Mouse (Mus musculus) thymus, postnatal 25 days (tissue): ENCODE data around the gene Ptrhd1.

Experiments used
- DNase-seq: peaks from one replicate; pipeline ENCODE4 v3.0.0; 2022

Ptrhd1 gene

DNA sequence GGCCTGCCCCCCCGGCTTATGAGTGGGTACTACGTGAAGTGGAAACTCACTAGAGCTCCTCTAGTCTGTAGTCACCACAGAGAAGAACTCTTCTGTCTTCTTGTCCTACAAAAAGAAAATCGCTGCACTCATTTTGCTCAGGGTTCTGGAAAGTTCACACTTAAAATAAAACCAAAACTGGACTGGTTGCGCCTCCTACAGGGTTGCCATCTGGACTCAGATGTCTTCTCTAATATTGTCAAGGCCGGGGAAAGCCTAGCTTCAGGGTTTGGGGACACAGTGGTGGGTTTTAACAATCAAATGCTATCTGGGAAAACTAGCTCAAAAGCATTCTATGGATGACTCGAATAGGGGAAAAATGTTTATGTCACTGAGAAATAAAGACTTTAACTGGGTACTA lies 16.0 kb downstream of the Ptrhd1 start:
- DNase-seq, result no peak

- no peak for DNase-seq
Measured at GRCm38 (mm10) chr12:4252742-4253655, 19.2 kb downstream of the Ptrhd1 start.

- DNase-seq, result no peak
Measured at GRCm38 (mm10) chr12:4267765-4268164, 33.9 kb downstream of the Ptrhd1 start.

- no peak for DNase-seq
Measured at GRCm38 (mm10) chr12:4271078-4271477, 37.3 kb downstream of the Ptrhd1 start.

- DNase-seq, result no peak
Measured at GRCm38 (mm10) chr12:4278978-4279755, 45.3 kb downstream of the Ptrhd1 start.

GRCm38 (mm10) chr12:4279878-4280277 lies 46.1 kb downstream of the Ptrhd1 start:
- no peak for DNase-seq

DNA sequence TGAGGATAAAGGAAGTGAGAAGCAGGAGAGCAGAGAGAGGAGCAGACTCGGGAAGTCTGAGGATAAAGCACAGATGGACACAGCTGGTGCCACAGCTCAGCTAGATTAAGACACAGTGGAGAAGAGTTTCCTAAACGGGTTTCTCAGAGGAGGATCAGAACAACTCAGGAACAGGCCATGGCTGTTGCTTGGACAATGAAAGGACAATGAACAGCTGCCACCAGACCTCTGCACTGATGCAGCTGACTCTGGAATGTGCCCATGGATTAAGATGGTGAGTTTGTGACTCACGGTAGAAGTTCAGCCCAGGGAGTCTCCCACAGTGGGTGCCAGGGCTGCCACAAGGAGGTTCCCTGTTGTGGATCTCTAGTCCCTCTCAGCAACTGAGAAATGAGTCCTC lies 51.4 kb downstream of the Ptrhd1 start:
- no peak for DNase-seq
